Mouse (Mus musculus): ENCODE measurements around the gene Btbd11. TPM values are rescaled to one million over a fixed set of nuclear protein-coding genes. Genes with fewer than 3 reads are reported as not detected.

Gene Btbd11
- polyA plus RNA-seq, 1 experiment from 2014 or later = 7.5 TPM

GRCm38 (mm10) chr10:85475642-85476345 is 89.2 kb downstream of the Btbd11 start:
- Histone ChIP-seq H3K4me3 (ENCODE audit: low read depth, low read length) (no peak overlapping the region), H3K36me3 (ENCODE audit: control insufficient read depth, insufficient read depth, low read length) (no peaks in the 10 kb centered on the region), H3K9me3 (ENCODE audit: control insufficient read depth, low read length) (no peaks in the 10 kb centered on the region), H3K27me3 (ENCODE audit: control insufficient read depth, insufficient read depth, low read length) (no peaks in the 10 kb centered on the region), H3K4me2 (ENCODE audit: low read depth, severe bottlenecking) (no peak overlapping the region), H3K9ac (ENCODE audit: low read length) (no peak overlapping the region; the same call in 1 of the 2 replicates), H3K4me1 (ENCODE audit: control insufficient read depth, insufficient read depth, low read length) (no peaks in the 10 kb centered on the region), H3K27ac (replicated peaks; ENCODE audit: low read depth, low read length) (no peak overlapping the region)
- no peak for DNase-seq (ENCODE audit: low spot score)
- 85% methylated on average over 9 of the region's 9 CpGs for WGBS
- ATAC-seq (ENCODE audit: insufficient number of reproducible peaks, low FRiP score, low TSS enrichment, low read depth) = no peak

- Histone ChIP-seq H3K4me2 (ENCODE audit: low read depth, severe bottlenecking) (no peak overlapping the region), H3K4me3 (ENCODE audit: low read depth, low read length) (no peak overlapping the region), H3K36me3 (ENCODE audit: control insufficient read depth, insufficient read depth, low read length) (no peaks in the 10 kb centered on the region), H3K27ac (replicated peaks; ENCODE audit: low read depth, low read length) (no peak overlapping the region), H3K4me1 (ENCODE audit: control insufficient read depth, insufficient read depth, low read length) (peaks cover 9% of the 10 kb centered on the region), H3K9me3 (ENCODE audit: control insufficient read depth, low read length) (no peaks in the 10 kb centered on the region), H3K9ac (ENCODE audit: low read length) (no peak overlapping the region), H3K27me3 (ENCODE audit: control insufficient read depth, insufficient read depth, low read length) (no peaks in the 10 kb centered on the region)
- WGBS = 41% methylated on average over 6 of the region's 6 CpGs
- no peak for DNase-seq (ENCODE audit: low spot score)
- no peak for ATAC-seq (ENCODE audit: insufficient number of reproducible peaks, low FRiP score, low TSS enrichment, low read depth)
Observed at GRCm38 (mm10) chr10:85479959-85480625, 93.5 kb downstream of the Btbd11 start.

GRCm38 (mm10) chr10:85481106-85481505 is 94.5 kb downstream of the Btbd11 start:
- H3K36me3 ChIP-seq (ENCODE audit: control insufficient read depth, insufficient read depth, low read length) = no peaks in the 10 kb centered on the region
- H3K4me2 ChIP-seq (ENCODE audit: low read depth, severe bottlenecking) = no peak overlapping the region
- DNase-seq (ENCODE audit: low spot score) (no peak), ATAC-seq (ENCODE audit: insufficient number of reproducible peaks, low FRiP score, low TSS enrichment, low read depth) (no peak)
- no peaks in the 10 kb centered on the region for H3K27me3 ChIP-seq (ENCODE audit: control insufficient read depth, insufficient read depth, low read length)
- H3K9me3 ChIP-seq (ENCODE audit: control insufficient read depth, low read length) = no peaks in the 10 kb centered on the region
- no peak overlapping the region for H3K4me3 ChIP-seq (ENCODE audit: low read depth, low read length)
- no peak overlapping the region for H3K27ac ChIP-seq (replicated peaks; ENCODE audit: low read depth, low read length)
- peaks cover 9% of the 10 kb centered on the region for H3K4me1 ChIP-seq (ENCODE audit: control insufficient read depth, insufficient read depth, low read length)
- no peak overlapping the region for H3K9ac ChIP-seq (ENCODE audit: low read length)
- WGBS = 42% methylated on average over 3 of the region's 3 CpGs

DNA sequence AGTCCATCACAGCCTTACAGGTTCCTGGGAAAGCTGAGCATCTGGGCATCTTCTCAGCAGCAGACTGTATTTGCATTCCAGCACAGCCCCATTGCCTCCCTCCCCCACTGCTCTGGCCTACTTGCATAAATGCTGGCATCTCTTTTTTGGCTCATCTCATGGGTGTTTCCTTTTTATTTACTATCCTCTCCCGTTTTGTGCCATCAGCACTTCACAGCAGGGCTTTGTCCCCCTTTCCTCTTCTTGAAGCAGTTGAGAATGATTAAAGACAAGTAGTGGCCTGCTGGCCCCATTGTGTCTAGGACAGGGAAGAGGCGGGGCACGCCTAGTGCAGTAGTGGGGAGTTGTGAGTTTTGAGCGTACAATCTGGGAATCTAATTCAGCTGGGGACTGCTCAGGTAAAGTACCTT is 95.5 kb downstream of the Btbd11 start:
- ATAC-seq (ENCODE audit: insufficient number of reproducible peaks, low FRiP score, low TSS enrichment, low read depth) (no peak), DNase-seq (ENCODE audit: low spot score) (peak; percentile 49)
- H3K9ac ChIP-seq (ENCODE audit: low read length) = no peak overlapping the region
- no peaks in the 10 kb centered on the region for H3K27me3 ChIP-seq (ENCODE audit: control insufficient read depth, insufficient read depth, low read length)
- H3K4me3 ChIP-seq (ENCODE audit: low read depth, low read length) = no peak overlapping the region
- H3K4me1 ChIP-seq (ENCODE audit: control insufficient read depth, insufficient read depth, low read length) = peaks cover 9% of the 10 kb centered on the region
- no peak overlapping the region for H3K4me2 ChIP-seq (ENCODE audit: low read depth, severe bottlenecking)
- WGBS = 29% methylated on average over 4 of the region's 4 CpGs
- no peaks in the 10 kb centered on the region for H3K36me3 ChIP-seq (ENCODE audit: control insufficient read depth, insufficient read depth, low read length)
- H3K27ac ChIP-seq (replicated peaks; ENCODE audit: low read depth, low read length) = no peak overlapping the region
- H3K9me3 ChIP-seq (ENCODE audit: control insufficient read depth, low read length) = no peaks in the 10 kb centered on the region

- no peak overlapping the region for H3K4me2 ChIP-seq (ENCODE audit: low read depth, severe bottlenecking)
- H3K4me1 ChIP-seq (ENCODE audit: control insufficient read depth, insufficient read depth, low read length) = peaks cover 9% of the 10 kb centered on the region
- H3K9ac ChIP-seq (ENCODE audit: low read length) = no peak overlapping the region
- H3K36me3 ChIP-seq (ENCODE audit: control insufficient read depth, insufficient read depth, low read length) = no peaks in the 10 kb centered on the region
- no peak overlapping the region for H3K4me3 ChIP-seq (ENCODE audit: low read depth, low read length)
- no peak overlapping the region for H3K27ac ChIP-seq (replicated peaks; ENCODE audit: low read depth, low read length)
- ATAC-seq (ENCODE audit: insufficient number of reproducible peaks, low FRiP score, low TSS enrichment, low read depth) (no peak), DNase-seq (ENCODE audit: low spot score) (peak; percentile 58)
- WGBS = 28% methylated on average over 6 of the region's 6 CpGs
- no peaks in the 10 kb centered on the region for H3K27me3 ChIP-seq (ENCODE audit: control insufficient read depth, insufficient read depth, low read length)
- H3K9me3 ChIP-seq (ENCODE audit: control insufficient read depth, low read length) = no peaks in the 10 kb centered on the region
Observed at GRCm38 (mm10) chr10:85482480-85482879, 95.9 kb downstream of the Btbd11 start.

DNA sequence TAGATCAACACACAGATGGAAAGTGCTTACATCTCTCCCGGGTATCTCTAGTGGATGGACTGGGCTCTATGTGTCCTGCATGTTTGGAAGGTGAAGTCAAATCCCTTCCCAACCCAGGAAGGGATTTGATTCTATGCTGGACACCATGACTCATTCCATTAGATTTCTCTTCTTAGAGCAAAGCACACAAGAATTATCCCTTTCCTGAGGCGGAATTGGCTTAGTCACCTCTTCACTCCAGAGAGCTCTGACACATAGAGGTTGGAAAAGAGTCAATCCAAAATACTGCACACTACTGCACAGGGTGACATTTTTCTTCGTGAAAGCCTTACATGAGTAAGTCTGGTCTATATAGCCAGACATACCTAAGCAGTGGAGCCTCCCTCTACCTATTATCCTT is 99.8 kb downstream of the Btbd11 start:
- DNase-seq (ENCODE audit: low spot score) = no peak
- H3K27me3 ChIP-seq (ENCODE audit: control insufficient read depth, insufficient read depth, low read length) = no peaks in the 10 kb centered on the region
- no peak for ATAC-seq (ENCODE audit: insufficient number of reproducible peaks, low FRiP score, low TSS enrichment, low read depth)
- H3K4me2 ChIP-seq (ENCODE audit: low read depth, severe bottlenecking) = no peak overlapping the region
- H3K9ac ChIP-seq (ENCODE audit: low read length) = no peak overlapping the region
- H3K27ac ChIP-seq (replicated peaks; ENCODE audit: low read depth, low read length) = no peak overlapping the region
- no peaks in the 10 kb centered on the region for H3K36me3 ChIP-seq (ENCODE audit: control insufficient read depth, insufficient read depth, low read length)
- no peaks in the 10 kb centered on the region for H3K9me3 ChIP-seq (ENCODE audit: control insufficient read depth, low read length)
- WGBS = 90% methylated on average over 3 of the region's 3 CpGs
- H3K4me1 ChIP-seq (ENCODE audit: control insufficient read depth, insufficient read depth, low read length) = peaks cover 9% of the 10 kb centered on the region
- no peak overlapping the region for H3K4me3 ChIP-seq (ENCODE audit: low read depth, low read length)

DNA sequence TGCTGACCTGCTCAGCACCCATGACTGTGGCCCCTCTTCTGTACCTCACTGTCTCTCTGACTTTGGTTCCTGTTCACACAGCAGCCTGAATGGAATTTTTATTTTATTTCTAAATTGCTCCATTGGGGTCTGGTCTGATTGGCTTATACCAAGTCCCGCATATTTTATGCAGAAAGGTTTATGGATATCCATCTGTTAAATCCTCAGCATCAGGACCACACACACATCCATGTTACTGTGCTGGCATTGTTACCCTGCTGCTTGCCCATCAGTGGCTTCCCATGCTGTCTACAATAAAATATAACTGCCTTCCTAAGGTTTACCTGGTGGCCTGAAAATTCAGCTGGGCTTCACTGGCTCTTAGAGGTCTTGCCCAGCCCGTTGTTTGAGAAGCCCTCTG is 106.0 kb downstream of the Btbd11 start:
- 85% methylated on average over 2 of the region's 2 CpGs for WGBS

GRCm38 (mm10) chr10:85496358-85496757 is 109.7 kb downstream of the Btbd11 start:
- Histone ChIP-seq H3K4me1 (ENCODE audit: control insufficient read depth, insufficient read depth, low read length) (peaks cover 7% of the 10 kb centered on the region; the same call in 1 of the 2 replicates), H3K9me3 (ENCODE audit: control insufficient read depth, low read length) (no peaks in the 10 kb centered on the region), H3K27me3 (ENCODE audit: control insufficient read depth, insufficient read depth, low read length) (no peaks in the 10 kb centered on the region), H3K4me2 (ENCODE audit: low read depth, severe bottlenecking) (no peak overlapping the region), H3K36me3 (ENCODE audit: control insufficient read depth, insufficient read depth, low read length) (no peaks in the 10 kb centered on the region), H3K9ac (ENCODE audit: low read length) (no peak overlapping the region), H3K27ac (replicated peaks; ENCODE audit: low read depth, low read length) (0 out of 2 replicates have a peak overlapping the region, but pooled peaks have one; percentile 9), H3K4me3 (ENCODE audit: low read depth, low read length) (no peak overlapping the region)
- DNase-seq (ENCODE audit: low spot score) (no peak), ATAC-seq (ENCODE audit: insufficient number of reproducible peaks, low FRiP score, low TSS enrichment, low read depth) (no peak)
- WGBS = 56% methylated on average over 8 of the region's 8 CpGs

More for the DNA sequence above, 106.0 kb downstream of the Btbd11 start:
- H3K36me3 ChIP-seq (ENCODE audit: control insufficient read depth, insufficient read depth, low read length) = no peaks in the 10 kb centered on the region
- H3K4me2 ChIP-seq (ENCODE audit: low read depth, severe bottlenecking) = no peak overlapping the region
- H3K9ac ChIP-seq (ENCODE audit: low read length) = no peak overlapping the region
- no peak overlapping the region for H3K27ac ChIP-seq (replicated peaks; ENCODE audit: low read depth, low read length)
- no peaks in the 10 kb centered on the region for H3K9me3 ChIP-seq (ENCODE audit: control insufficient read depth, low read length)
- no peak for DNase-seq (ENCODE audit: low spot score)
- H3K27me3 ChIP-seq (ENCODE audit: control insufficient read depth, insufficient read depth, low read length) = no peaks in the 10 kb centered on the region
- H3K4me1 ChIP-seq (ENCODE audit: control insufficient read depth, insufficient read depth, low read length) = 0 out of 2 replicates have a peak, but pooled peaks cover 3% of the 10 kb centered on the region
- no peak overlapping the region for H3K4me3 ChIP-seq (ENCODE audit: low read depth, low read length)
- no peak for ATAC-seq (ENCODE audit: insufficient number of reproducible peaks, low FRiP score, low TSS enrichment, low read depth)
